In the genomic region with DNA sequence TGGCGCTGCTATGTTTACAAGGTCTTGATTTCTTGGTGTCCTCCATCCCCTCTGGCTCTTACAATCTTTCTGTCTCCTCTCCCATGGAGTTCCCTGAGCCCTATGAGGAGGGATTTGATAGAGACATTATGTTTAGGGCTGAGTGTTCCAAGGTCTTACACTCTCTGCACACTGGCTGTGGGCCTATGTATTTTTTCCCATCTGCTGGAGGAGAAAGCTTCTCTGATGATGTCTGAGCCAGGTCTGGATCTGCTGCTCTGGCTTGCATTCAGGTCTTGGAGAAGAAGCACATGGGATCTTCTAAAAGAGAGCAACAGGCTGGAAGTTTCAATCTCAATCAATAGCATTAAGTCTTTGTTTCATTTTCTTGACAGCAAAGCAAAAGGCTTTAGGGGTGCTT, we compare ENCODE assay signal across 28 mouse cellular contexts.
A peak's percentile ranks its signal among the peaks of the same experiment; 100 is the strongest.
DNase-seq lines count a peak whose midpoint lies in the region; ATAC-seq and TF ChIP-seq lines count a peak whose summit lies in the region.
"Had no signal": no experiment of that assay in that cellular context is flagged by ENCODE, and none has a peak within 500 bp of the region (broad histone marks: within the 10 kb centered on the region; RNA-seq: fewer than 3 reads in every experiment).

No protein-coding gene starts in this region.

- H3K9me3 ChIP-seq in lung, postnatal 0 days (ENCODE audit: low read length): no peaks in the 10 kb centered on the region
- no peaks in the 10 kb centered on the region for H3K9me3 ChIP-seq in stomach, embryonic 15.5 days
- no peaks in the 10 kb centered on the region for H3K9me3 ChIP-seq in hindbrain, embryonic 11.5 days (ENCODE audit: control insufficient read depth, low read length)
- H3K9me3 ChIP-seq: forebrain, embryonic 13.5 days; G1E; heart, embryonic 13.5 days; limb, embryonic 13.5 days; megakaryocyte, embryonic 14.5 days; midbrain, embryonic 12.5 days; neural tube, embryonic 12.5 days had no signal

- H3K27me3 ChIP-seq in lung, postnatal 0 days (replicated peaks; ENCODE audit: insufficient read depth, low read length): no peaks in the 10 kb centered on the region
- no peaks in the 10 kb centered on the region for H3K27me3 ChIP-seq in stomach, embryonic 15.5 days (replicated peaks)
- no peaks in the 10 kb centered on the region for H3K27me3 ChIP-seq in hindbrain, embryonic 11.5 days (ENCODE audit: control insufficient read depth, insufficient read depth, low read length)
- H3K27me3 ChIP-seq: forebrain, embryonic 13.5 days; heart, embryonic 13.5 days; limb, embryonic 13.5 days; megakaryocyte, embryonic 14.5 days; midbrain, embryonic 12.5 days; neural tube, embryonic 12.5 days had no signal

- WGBS in lung, postnatal 0 days: 59% methylated on average over 1 of the region's 1 CpGs
- 79% methylated on average over 1 of the region's 1 CpGs for WGBS in stomach, embryonic 15.5 days
- WGBS in hindbrain, embryonic 11.5 days: 76% methylated on average over 1 of the region's 1 CpGs

- no peak overlapping the region for H3K4me3 ChIP-seq in lung, postnatal 0 days (ENCODE audit: low read depth, low read length)
- no peak overlapping the region for H3K4me3 ChIP-seq in stomach, embryonic 15.5 days (replicated peaks)
- H3K4me3 ChIP-seq in hindbrain, embryonic 11.5 days (ENCODE audit: low read depth, low read length): no peak overlapping the region
- H3K4me3 ChIP-seq: forebrain, embryonic 13.5 days; heart, embryonic 13.5 days; left cerebral cortex, adult 2 months; limb, embryonic 13.5 days; megakaryocyte, embryonic 14.5 days; midbrain, embryonic 12.5 days; myocyte; neural tube, embryonic 12.5 days had no signal

- no peaks in the 10 kb centered on the region for H3K4me1 ChIP-seq in lung, postnatal 0 days (ENCODE audit: insufficient read depth, low read depth, low read length)
- H3K4me1 ChIP-seq in stomach, embryonic 15.5 days: no peaks in the 10 kb centered on the region
- no peaks in the 10 kb centered on the region for H3K4me1 ChIP-seq in hindbrain, embryonic 11.5 days (replicated peaks; ENCODE audit: control insufficient read depth, insufficient read depth, low read length)
- H3K4me1 ChIP-seq: forebrain, embryonic 13.5 days; heart, embryonic 13.5 days; limb, embryonic 13.5 days; megakaryocyte, embryonic 14.5 days; midbrain, embryonic 12.5 days; neural tube, embryonic 12.5 days had no signal

- TF ChIP-seq EP300 in lung, postnatal 0 days (IDR thresholded peaks at IDR 0.05): no peak

- no peak overlapping the region for H3K9ac ChIP-seq in lung, postnatal 0 days (replicated peaks; ENCODE audit: low read depth)
- no peak overlapping the region for H3K9ac ChIP-seq in stomach, embryonic 15.5 days
- H3K9ac ChIP-seq in hindbrain, embryonic 11.5 days (ENCODE audit: low read depth, low read length): no peak overlapping the region
- H3K9ac ChIP-seq: forebrain, embryonic 13.5 days; heart, embryonic 13.5 days; hindbrain, embryonic 14.5 days; limb, embryonic 13.5 days; midbrain, embryonic 12.5 days; neural tube, embryonic 12.5 days had no signal

- intact Hi-C loops in heart, postnatal 25 days (cut with DNase I): no loop called here
- intact Hi-C loops in heart, postnatal 14 days (cut with DNase I): no loop called here

- no peak overlapping the region for H3K4me2 ChIP-seq in lung, postnatal 0 days (replicated peaks; ENCODE audit: low read depth, low read length)
- H3K4me2 ChIP-seq in stomach, embryonic 15.5 days: no peak overlapping the region
- H3K4me2 ChIP-seq in hindbrain, embryonic 11.5 days (replicated peaks; ENCODE audit: low read depth, low read length): no peak overlapping the region
- H3K4me2 ChIP-seq: forebrain, embryonic 13.5 days; heart, embryonic 13.5 days; hindbrain, embryonic 14.5 days; limb, embryonic 13.5 days; liver, embryonic 11.5 days; midbrain, embryonic 12.5 days; neural tube, embryonic 12.5 days had no signal

- peak; percentile 57; the same call in 1 of the 2 replicates for ATAC-seq in lung, postnatal 0 days
- ATAC-seq in stomach, embryonic 15.5 days (ENCODE audit: insufficient read depth, low FRiP score, low read depth): peak; percentile 53; the same call in 1 of the 2 replicates
- ATAC-seq in hindbrain, embryonic 11.5 days (ENCODE audit: low FRiP score): no peak
- ATAC-seq: forebrain, embryonic 13.5 days; intestine, postnatal 0 days had no signal

- no peaks in the 10 kb centered on the region for H3K36me3 ChIP-seq in lung, postnatal 0 days (ENCODE audit: insufficient read depth, low read length)
- no peaks in the 10 kb centered on the region for H3K36me3 ChIP-seq in stomach, embryonic 15.5 days
- H3K36me3 ChIP-seq in hindbrain, embryonic 11.5 days (ENCODE audit: control insufficient read depth, insufficient read depth, low read length): no peaks in the 10 kb centered on the region
- H3K36me3 ChIP-seq: G1E; heart, embryonic 13.5 days; limb, embryonic 13.5 days; midbrain, embryonic 12.5 days; neural tube, embryonic 12.5 days had no signal

- H3K27ac ChIP-seq in lung, postnatal 0 days (ENCODE audit: low read length): no peak overlapping the region
- no peak overlapping the region for H3K27ac ChIP-seq in stomach, embryonic 15.5 days
- H3K27ac ChIP-seq in hindbrain, embryonic 11.5 days (ENCODE audit: low read depth, low read length): no peak overlapping the region
- H3K27ac ChIP-seq: forebrain, embryonic 13.5 days; heart, embryonic 13.5 days; hindbrain, embryonic 14.5 days; left cerebral cortex, adult 2 months; limb, embryonic 13.5 days; midbrain, embryonic 12.5 days; neural tube, embryonic 12.5 days had no signal

- no peak for TF ChIP-seq CTCF in lung, postnatal 0 days (IDR thresholded peaks at IDR 0.05)

- peak; percentile 94 for DNase-seq in heart, adult 11 months
- DNase-seq in heart, postnatal 25 days (ENCODE audit: low spot score): no peak
- peak; percentile 25 for DNase-seq in lung, postnatal 0 days (ENCODE audit: low spot score)
- no peak for DNase-seq in lung, adult 18-20 months
- DNase-seq in heart, postnatal 14 days: peak; percentile 29 to 46
- DNase-seq in hindbrain, embryonic 11.5 days (ENCODE audit: low spot score): no peak
- DNase-seq: adrenal gland, adult 8-10 months; cerebellum, adult 2 months; cerebellum, postnatal 36 days; gastrocnemius, postnatal 25 days; kidney, adult 9 months; kidney, postnatal 14 days; right cerebral cortex, adult 18-20 months; thymus, adult 18-20 months; thymus, postnatal 25 days had no signal

Comparison
In these comparisons a context has a peak if more than half of its experiments do, and no peak if none do; other contexts are left out.
1. DNase-seq: peak in heart, adult 11 months (single experiment), lung, postnatal 0 days (single experiment) and heart, postnatal 14 days (2 of 2); none in heart, postnatal 25 days (single experiment), lung, adult 18-20 months (0 of 2) and hindbrain, embryonic 11.5 days (single experiment).